ENCODE assay signal across 7 mouse cellular contexts in the genomic region with DNA sequence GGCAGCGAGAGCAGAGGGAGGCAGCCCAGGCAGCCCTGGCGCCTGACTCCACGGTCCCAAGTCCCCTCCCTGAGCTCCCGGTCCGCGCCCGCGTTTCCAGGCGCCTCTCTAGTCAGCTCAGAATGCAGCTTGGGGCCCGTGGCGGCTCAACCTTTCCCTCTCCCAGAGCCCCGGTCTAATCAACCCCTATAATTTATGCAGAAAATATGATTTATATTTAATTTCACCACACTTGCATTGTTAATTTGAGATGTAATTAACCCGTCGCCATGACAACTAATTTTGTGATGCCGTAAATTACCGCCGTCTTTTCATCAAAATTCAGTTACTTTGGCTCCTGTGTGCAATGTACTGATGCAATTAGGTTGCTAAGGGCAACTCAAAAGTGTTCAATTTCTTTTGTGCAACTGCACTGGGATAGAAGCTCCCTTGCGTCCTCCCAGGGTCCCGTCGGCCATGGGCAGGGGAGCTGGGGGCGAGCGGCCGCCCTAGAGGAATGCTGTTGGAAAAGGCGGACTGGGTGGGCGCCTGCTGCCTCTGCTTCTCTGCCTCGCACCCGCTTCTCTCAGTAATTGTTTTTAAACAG. TPM values are rescaled to one million over a fixed set of nuclear protein-coding genes. Genes with fewer than 3 reads are reported as not detected.
A peak's percentile ranks its signal among the peaks of the same experiment; 100 is the strongest.
DNase-seq lines count a peak whose midpoint lies in the region; ATAC-seq and TF ChIP-seq lines count a peak whose summit lies in the region.

No protein-coding gene starts in this region.

- H3K9me3 ChIP-seq in lung, embryonic 15.5 days: no peaks in the 10 kb centered on the region
- no peaks in the 10 kb centered on the region for H3K9me3 ChIP-seq in forebrain, embryonic 10.5 days
- H3K9me3 ChIP-seq in intestine, postnatal 0 days (ENCODE audit: control insufficient read depth): no peaks in the 10 kb centered on the region

- no peak for TF ChIP-seq CTCF in intestine, postnatal 0 days (IDR thresholded peaks at IDR 0.05; ENCODE audit: low read depth)

- H3K27me3 ChIP-seq in lung, embryonic 15.5 days: peaks cover 35% of the 10 kb centered on the region
- peaks cover 94% of the 10 kb centered on the region for H3K27me3 ChIP-seq in forebrain, embryonic 10.5 days (ENCODE audit: poor library complexity, severe bottlenecking)
- H3K27me3 ChIP-seq in intestine, postnatal 0 days (replicated peaks; ENCODE audit: control insufficient read depth, insufficient read depth, low read length): peaks cover 27% of the 10 kb centered on the region

- H3K9ac ChIP-seq in lung, embryonic 15.5 days: no peak overlapping the region
- no peak overlapping the region for H3K9ac ChIP-seq in intestine, postnatal 0 days (ENCODE audit: low read depth, low read length)

- H3K36me3 ChIP-seq in lung, embryonic 15.5 days: no peaks in the 10 kb centered on the region
- H3K36me3 ChIP-seq in forebrain, embryonic 10.5 days (replicated peaks): no peaks in the 10 kb centered on the region
- H3K36me3 ChIP-seq in intestine, postnatal 0 days (ENCODE audit: control insufficient read depth, insufficient read depth): no peaks in the 10 kb centered on the region

- no peak overlapping the region for H3K27ac ChIP-seq in lung, embryonic 15.5 days
- H3K27ac ChIP-seq in forebrain, embryonic 10.5 days: peak overlapping the region; percentile 89
- H3K27ac ChIP-seq in intestine, postnatal 0 days (ENCODE audit: low read depth, low read length): no peak overlapping the region

- H3K4me1 ChIP-seq in lung, embryonic 15.5 days: peaks cover 30% of the 10 kb centered on the region
- H3K4me1 ChIP-seq in forebrain, embryonic 10.5 days: peaks cover 75% of the 10 kb centered on the region
- H3K4me1 ChIP-seq in intestine, postnatal 0 days (replicated peaks; ENCODE audit: control insufficient read depth, insufficient read depth, low read length): no peaks in the 10 kb centered on the region

- 9% methylated on average over 27 of the region's 27 CpGs for WGBS in lung, embryonic 15.5 days
- 1% methylated on average over 27 of the region's 27 CpGs for WGBS in forebrain, embryonic 10.5 days
- WGBS in intestine, postnatal 0 days: 17% methylated on average over 27 of the region's 27 CpGs

- peak overlapping the region; percentile 49 for H3K4me2 ChIP-seq in lung, embryonic 15.5 days
- peak overlapping the region; percentile 30; the same call in 1 of the 2 replicates for H3K4me2 ChIP-seq in intestine, postnatal 0 days (replicated peaks; ENCODE audit: low read depth)

- DNase-seq in lung, postnatal 25 days (ENCODE audit: low spot score): no peak
- DNase-seq in forebrain, embryonic 10.5 days (ENCODE audit: extremely low spot score, low spot score): peak; percentile 82
- peak; percentile 90 for DNase-seq in retina, postnatal 1 day
- no peak for DNase-seq in urinary bladder, postnatal 36 days (ENCODE audit: low spot score in 2 of 2)
- no peak for DNase-seq in cerebellum, postnatal 4 days (ENCODE audit: low spot score in 2 of 2)

- ATAC-seq in lung, embryonic 15.5 days (ENCODE audit: borderline replicate concordance, extremely low read depth, low FRiP score, low TSS enrichment): no peak
- ATAC-seq in intestine, postnatal 0 days: peak; percentile 38; the same call in 1 of the 2 replicates

- peak overlapping the region; percentile 21 for H3K4me3 ChIP-seq in lung, embryonic 15.5 days
- H3K4me3 ChIP-seq in forebrain, embryonic 10.5 days: peak overlapping the region; percentile 47
- no peak overlapping the region for H3K4me3 ChIP-seq in intestine, postnatal 0 days (ENCODE audit: low read depth, low read length)

RNA-seq across cellular contexts. Expression of a gene that starts 55.8 kb away (rescaled TPM):
- 5.4 and 6.5 TPM in 2 replicates for polyA plus RNA-seq in lung, embryonic 15.5 days (2015; fragmentation: Nextera tagmentation; extraction: Ambion mirVana)
- 4.4 and 4.7 TPM in 2 replicates for polyA plus RNA-seq in forebrain, embryonic 10.5 days (2016; fragmentation: Nextera tagmentation; extraction: Ambion mirVana)
- polyA plus RNA-seq in intestine, postnatal 0 days (2015; fragmentation: Nextera tagmentation; extraction: Ambion mirVana): 5.6 and 6.6 TPM in 2 replicates

Comparison
In these comparisons a context has a peak if more than half of its experiments do, and no peak if none do; other contexts are left out.
1. DNase-seq: peak in forebrain, embryonic 10.5 days (single experiment) and retina, postnatal 1 day (single experiment); none in lung, postnatal 25 days (single experiment), urinary bladder, postnatal 36 days (0 of 2) and cerebellum, postnatal 4 days (0 of 2).